Mouse (Mus musculus) spleen, adult 2 months (tissue): ENCODE measurements at regions not wholly inside any gene's neighbourhood (a gene's known extent, or its start where the extent isn't known, plus 50 kb on each side); places are given as distances from the start of the nearest gene placed in this dataset.

Experiments used
- CTCF ChIP-seq: fragments of 200-500 bp; IDR thresholded peaks from 2 replicates; pipeline ENCODE4 v1.5.1; 2011; ENCODE audit warnings: mild to moderate bottlenecking, inconsistent platforms; ENCODE audit not compliant: insufficient read depth, insufficient read length, insufficient replicate concordance; ENCODE audit errors: extremely low read depth
- POLR2A ChIP-seq: fragments of 200-500 bp; IDR thresholded peaks from 2 replicates; pipeline ENCODE4 v1.6.1; 2011; ENCODE audit warnings: low read depth, low read length, inconsistent platforms

GRCm38 (mm10) chr9:67620945-67621344, 61.4 kb upstream of the Tln2 start:
- TF ChIP-seq CTCF (no peak), POLR2A (no peak)
